Mouse (Mus musculus): ENCODE results near the gene Gm13119. TPM values are rescaled to one million over a fixed set of nuclear protein-coding genes. Genes with fewer than 3 reads are reported as not detected.

The Gm13119 gene
- polyA plus RNA-seq (2017; shearing (Covaris generic)), result not detected

GRCm38 (mm10) chr4:144357642-144358041 is at the start of gene Gm13119:
Gene Gm13119, plus strand, starts transcription at chr4:144357942.

DNA sequence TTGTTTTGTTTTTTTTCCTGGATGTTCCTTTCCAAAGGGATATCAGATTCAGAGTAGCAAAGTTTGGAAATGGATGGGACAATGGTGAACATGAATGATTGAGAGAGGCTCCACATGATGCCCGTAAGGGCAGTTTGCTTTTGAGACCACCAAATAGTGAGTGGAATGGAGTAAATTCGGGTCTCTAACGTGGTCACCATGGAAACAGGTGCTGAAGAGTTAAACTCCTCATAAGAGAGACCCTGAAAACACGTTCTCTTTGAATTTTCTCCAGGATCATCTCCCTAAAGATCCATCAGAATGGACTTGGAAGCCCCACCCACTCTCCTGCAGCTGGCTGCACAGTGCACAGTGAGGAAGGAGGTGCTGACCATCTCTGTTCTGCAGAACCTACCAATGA is 27.8 kb upstream of the Gm13119 start, which contains the start of gene Gm13128:
Gene Gm13128 (plus strand): TSS at position 301 of the 400 bp plus-strand sequence.

DNA sequence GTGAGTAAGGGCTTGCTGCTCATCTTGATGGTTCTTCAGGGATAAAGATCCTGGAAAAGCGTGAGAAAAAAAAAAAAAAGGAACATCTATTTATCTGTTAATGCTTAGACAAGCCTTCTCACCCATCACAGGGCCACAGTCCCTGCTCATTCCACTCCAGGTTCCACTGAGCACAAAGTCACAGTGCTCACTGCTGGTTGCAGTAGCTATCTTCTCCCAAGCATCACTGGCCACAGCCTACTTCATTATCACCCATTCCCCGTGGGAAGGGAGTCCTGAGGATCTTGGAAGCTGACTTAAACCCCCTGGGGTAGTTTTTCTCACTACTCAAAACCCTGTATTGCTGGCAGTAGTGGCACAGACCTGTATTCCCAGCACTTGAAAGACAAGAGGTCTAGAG is 20.2 kb downstream of the Gm13119 start, which contains the start of gene Pramef20:
Gene Pramef20 (minus strand): TSS at position 23 of the 400 bp plus-strand sequence.

GRCm38 (mm10) chr4:144408290-144408689 is 50.5 kb downstream of the Gm13119 start, which contains the start of gene Pramef12:
Gene Pramef12, minus strand, starts transcription at chr4:144408464.

Other genes with a start within 250 kb of the Gm13119 start
- not detected for gene Oog3, start 195.3 kb upstream of the Gm13119 start, polyA plus RNA-seq (2017; shearing (Covaris generic))
- not detected for gene Oog2, start 167.2 kb upstream of the Gm13119 start, polyA plus RNA-seq (2017; shearing (Covaris generic))
- not detected for gene C87977, start 144.6 kb upstream of the Gm13119 start, polyA plus RNA-seq (2017; shearing (Covaris generic))
- gene Pramel5, start 77.5 kb upstream of the Gm13119 start, polyA plus RNA-seq (2017; shearing (Covaris generic)), result not detected
- not detected for gene Gm13128, start 27.7 kb upstream of the Gm13119 start, polyA plus RNA-seq (2017; shearing (Covaris generic))
- not detected for gene Pramef20, start 20.0 kb downstream of the Gm13119 start, polyA plus RNA-seq (2017; shearing (Covaris generic))
- gene Pramef12, start 50.5 kb downstream of the Gm13119 start, polyA plus RNA-seq (2017; shearing (Covaris generic)), result not detected
- not detected for gene 1700012P22Rik, start 80.8 kb downstream of the Gm13119 start, polyA plus RNA-seq (2017; shearing (Covaris generic))
- not detected for gene Gm9944, start 95.4 kb downstream of the Gm13119 start, polyA plus RNA-seq (2017; shearing (Covaris generic))
- not detected for gene Aadacl3, start 105.8 kb downstream of the Gm13119 start, polyA plus RNA-seq (2017; shearing (Covaris generic))
- gene 9430007A20Rik, start 161.9 kb downstream of the Gm13119 start, polyA plus RNA-seq (2017; shearing (Covaris generic)), result not detected
- not detected for gene Gm13124, start 207.2 kb downstream of the Gm13119 start, polyA plus RNA-seq (2017; shearing (Covaris generic))

All from activated CD4-positive, CD25-positive, alpha-beta regulatory T cell, adult 9 weeks (primary cell).